Comparison of ENCODE assay signal across 17 mouse cellular contexts in the genomic region with DNA sequence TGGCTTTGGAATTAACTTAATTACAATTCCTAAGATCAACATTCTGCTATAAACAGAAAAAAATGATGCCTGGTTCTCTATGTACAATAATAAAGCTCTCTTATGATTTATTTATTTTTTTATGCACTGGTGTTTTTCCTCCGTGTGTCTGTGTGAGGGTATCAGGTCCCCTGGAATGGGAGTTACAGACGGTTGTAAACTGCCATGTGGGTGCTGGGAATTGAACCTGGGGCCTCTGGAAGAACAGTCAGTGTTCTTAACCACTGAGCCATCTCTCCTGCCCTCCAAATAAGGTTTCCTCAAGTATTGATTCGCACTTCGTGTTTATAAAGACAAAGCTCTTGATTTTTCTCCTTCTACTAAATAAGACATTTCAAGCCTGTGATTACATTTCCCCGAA.
"Had no signal": no experiment of that assay in that cellular context is flagged by ENCODE, and none has a peak within 500 bp of the region (broad histone marks: within the 10 kb centered on the region; RNA-seq: fewer than 3 reads in every experiment).

No protein-coding gene starts in this region.

- H3K36me3 ChIP-seq: lung, embryonic 15.5 days; midbrain, embryonic 12.5 days; neural tube, embryonic 12.5 days; stomach, embryonic 15.5 days had no signal

- H3K9me3 ChIP-seq: lung, embryonic 15.5 days; megakaryocyte, embryonic 14.5 days; midbrain, embryonic 12.5 days; neural tube, embryonic 12.5 days; stomach, embryonic 15.5 days had no signal

- H3K27me3 ChIP-seq: lung, embryonic 15.5 days; midbrain, embryonic 12.5 days; neural tube, embryonic 12.5 days; stomach, embryonic 15.5 days had no signal

- H3K27ac ChIP-seq: lung, embryonic 15.5 days; macrophage; midbrain, embryonic 12.5 days; neural tube, embryonic 12.5 days; stomach, embryonic 15.5 days; stomach, postnatal 0 days had no signal

- H3K4me2 ChIP-seq: lung, embryonic 15.5 days; midbrain, embryonic 12.5 days; neural tube, embryonic 12.5 days; stomach, embryonic 15.5 days had no signal

- ATAC-seq: liver, postnatal 0 days; lung, postnatal 0 days had no signal

- DNase-seq: liver, postnatal 0 days; lung, adult 2 months; lung, postnatal 14 days; lung, postnatal 36 days; midbrain, embryonic 14.5 days; right cerebral cortex, postnatal 14 days; thymus, adult 2 months; thymus, postnatal 25 days; thymus, postnatal 4 days had no signal

- H3K4me3 ChIP-seq: lung, embryonic 15.5 days; megakaryocyte, embryonic 14.5 days; midbrain, embryonic 12.5 days; neural tube, embryonic 12.5 days; stomach, embryonic 15.5 days had no signal

- H3K9ac ChIP-seq: liver, postnatal 0 days; lung, embryonic 15.5 days; midbrain, embryonic 12.5 days; neural tube, embryonic 12.5 days; stomach, embryonic 15.5 days had no signal
